Mouse (Mus musculus): ENCODE data around the gene Prrg2. TPM values are rescaled to one million over a fixed set of nuclear protein-coding genes. Genes with fewer than 3 reads are reported as not detected.
"Not testable (repeated sequence)": the region's sequence is repeated elsewhere in the genome, so short reads cannot be mapped to it uniquely, and the experiment has no call there.

Gene Prrg2
- 19.2 and 21.4 TPM in 2 replicates for total RNA-seq (2021)
- long read RNA-seq, transcript Prrg2-208 (8 exons, 1,623 nt) = major isoform, 8 of 33 reads
- long read RNA-seq, transcript Prrg2-201 (7 exons, 1,295 nt) = minor isoform, 7 of 33 reads
- long read RNA-seq, partial matches to known transcripts = 2 of 33 reads
- long read RNA-seq, other reads (novel, unspliced or antisense) = 15 of 33 reads

DNA sequence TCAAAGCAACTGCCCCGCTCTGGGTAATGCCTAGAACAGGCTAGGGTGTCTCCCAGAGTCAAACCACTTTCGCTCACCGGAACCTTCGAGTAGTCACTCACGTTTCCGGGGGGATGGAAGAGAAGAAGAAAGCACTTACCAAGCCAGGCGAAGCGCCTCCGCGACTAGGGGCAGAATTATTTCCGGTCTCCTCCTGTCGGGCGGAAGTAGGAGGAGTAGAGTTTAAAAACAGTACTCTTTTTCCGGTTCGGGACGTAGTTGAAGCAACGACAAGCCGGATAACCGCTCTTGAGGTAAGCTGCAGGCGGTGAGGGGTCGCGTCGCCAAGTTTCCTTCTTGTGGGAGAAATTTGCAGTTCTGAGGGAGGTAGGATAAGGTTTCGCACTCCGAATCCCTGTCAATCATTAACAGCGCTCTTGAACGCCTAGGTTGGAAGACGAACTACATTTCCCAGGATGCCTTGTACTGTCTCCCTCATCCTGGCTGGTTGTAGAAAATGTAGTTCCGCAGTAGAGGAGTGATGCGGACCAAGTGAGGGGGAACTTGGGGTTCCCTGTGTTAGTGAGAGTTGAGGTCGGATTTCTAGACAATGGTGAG is at the start of gene Prrg2, which contains the start of gene Nosip:
Gene Prrg2 (minus strand): TSS at position 439 of the 597 bp plus-strand sequence.
Gene Nosip (plus strand): TSS at position 191 of the 597 bp plus-strand sequence.
- peak; percentile 88 for DNase-seq

DNA sequence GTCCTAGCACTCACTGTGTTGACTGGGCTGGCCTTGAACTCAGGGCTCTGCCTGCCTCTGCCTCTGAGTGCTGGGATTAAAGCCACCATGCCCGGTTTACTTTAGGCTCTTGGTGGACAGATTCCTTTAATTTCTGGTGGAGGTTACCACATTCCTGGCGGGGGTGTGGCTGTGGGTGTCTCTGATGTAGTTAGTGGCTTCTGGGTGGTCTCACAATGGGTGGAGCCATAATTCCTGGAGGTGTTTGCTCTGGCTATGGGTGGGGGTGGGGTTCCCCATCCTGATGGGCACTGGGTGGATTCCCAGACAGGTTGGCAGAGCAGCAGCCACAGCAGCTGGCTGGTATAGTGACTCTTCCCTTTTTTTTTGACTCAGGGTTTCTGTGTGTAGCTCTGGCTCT is 49.5 kb upstream of the Prrg2 start:
- no peak for DNase-seq

DNA sequence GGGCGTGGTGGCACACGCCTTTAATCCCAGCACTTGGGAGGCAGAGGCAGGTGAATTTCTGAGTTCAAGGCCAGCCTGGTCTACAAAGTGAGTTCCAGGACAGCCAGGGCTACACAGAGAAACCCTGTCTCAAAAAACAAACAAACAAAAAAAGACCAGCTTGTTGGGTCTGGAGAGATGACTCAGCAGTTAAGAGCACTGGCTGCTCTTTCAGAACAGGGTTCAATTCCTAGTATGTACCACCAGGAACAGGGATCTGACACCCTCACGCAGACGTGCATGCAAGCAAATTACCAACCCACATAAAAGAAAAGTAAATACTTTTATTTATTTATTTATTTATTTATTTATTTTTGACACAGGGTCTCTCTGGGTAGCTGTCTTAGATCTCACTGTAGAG is 47.6 kb upstream of the Prrg2 start:
- not testable (repeated sequence) for DNase-seq

DNA sequence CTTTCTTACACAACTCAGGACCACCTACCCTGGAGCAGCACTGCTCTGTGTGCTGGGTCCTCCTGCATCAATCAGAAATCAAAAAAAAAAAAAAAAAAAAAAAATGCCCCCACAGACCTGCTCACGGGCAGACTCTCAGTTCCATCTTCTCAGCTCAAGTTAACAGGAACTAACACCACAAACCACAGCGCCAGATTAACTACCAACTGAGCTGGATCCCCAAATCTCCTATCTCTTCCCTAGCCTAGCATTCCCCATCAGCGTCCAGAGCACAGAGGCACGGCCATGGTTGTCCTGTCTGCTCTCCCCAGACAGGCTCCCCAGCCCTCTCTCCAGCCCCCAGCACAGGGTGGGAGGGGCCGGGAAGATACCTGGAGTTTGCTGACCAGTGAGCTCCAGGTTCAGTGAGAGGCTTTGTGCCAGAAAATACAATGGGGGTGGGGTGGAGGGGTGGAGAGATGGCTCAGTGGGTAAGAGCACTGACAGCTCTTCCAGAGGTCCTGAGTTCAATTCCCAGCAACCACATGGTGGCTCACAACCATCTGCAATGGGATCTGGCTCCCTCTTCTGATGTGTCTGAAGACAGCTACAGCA is 44.7 kb upstream of the Prrg2 start:
- no peak for DNase-seq

DNA sequence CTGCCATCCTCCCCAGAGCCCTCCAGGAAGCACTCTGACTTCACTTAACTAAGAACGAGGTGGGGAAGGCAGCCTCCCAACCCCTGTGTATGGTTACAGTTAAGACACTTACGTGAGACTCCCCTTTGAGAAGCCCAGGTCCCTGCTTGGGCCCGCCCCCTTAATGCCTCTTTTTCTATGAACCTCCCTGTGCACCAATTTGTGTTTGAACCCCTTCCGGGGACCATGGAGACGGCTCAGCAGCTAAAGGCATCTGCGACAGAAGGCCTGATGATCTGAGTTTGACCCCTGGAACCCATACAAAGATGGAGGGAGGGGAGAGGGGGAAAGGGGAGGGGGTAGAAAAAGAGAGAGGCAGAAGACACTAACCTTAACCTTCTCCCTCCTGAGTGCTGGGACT is 44.0 kb upstream of the Prrg2 start:
- no peak for DNase-seq

DNA sequence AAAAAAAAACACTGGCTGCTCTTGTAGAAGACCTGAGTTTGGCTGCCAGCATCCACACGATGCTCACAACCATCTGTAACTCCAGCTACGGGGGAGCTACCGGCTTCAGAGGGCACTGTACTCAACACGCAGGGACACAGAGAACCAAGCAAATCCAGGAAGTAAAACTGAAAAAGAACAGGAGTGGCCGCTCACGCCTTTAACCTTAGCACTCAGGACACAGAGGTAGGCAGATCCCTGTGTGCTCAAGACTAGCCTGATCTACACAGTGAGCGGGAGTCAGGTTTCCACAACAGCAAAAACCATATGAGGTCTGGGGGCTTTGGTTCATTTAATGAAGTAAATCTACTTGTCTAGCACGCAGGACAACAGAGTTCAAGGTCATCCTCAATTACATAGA is 43.0 kb upstream of the Prrg2 start:
- DNase-seq = no peak

DNA sequence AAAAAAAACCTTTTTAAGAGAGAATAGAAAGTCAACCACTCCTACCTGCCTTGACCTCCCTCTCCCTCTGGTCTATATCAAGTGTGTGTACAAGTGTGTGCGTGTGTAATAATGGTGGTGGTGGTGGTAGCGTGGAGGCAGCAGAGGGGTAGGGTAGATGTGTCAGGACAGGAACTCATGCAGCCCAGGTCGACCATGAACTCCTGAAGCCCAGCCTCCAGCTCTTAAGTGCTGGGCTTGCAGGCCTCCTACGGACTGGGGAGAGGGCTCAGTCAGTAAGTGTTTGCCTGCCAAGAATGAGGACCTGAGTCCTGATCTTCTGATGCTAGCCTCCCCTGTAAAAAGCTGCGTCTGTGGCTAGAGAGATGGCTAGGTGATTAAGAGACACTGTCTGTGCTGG is 42.5 kb upstream of the Prrg2 start:
- DNase-seq = no peak

DNA sequence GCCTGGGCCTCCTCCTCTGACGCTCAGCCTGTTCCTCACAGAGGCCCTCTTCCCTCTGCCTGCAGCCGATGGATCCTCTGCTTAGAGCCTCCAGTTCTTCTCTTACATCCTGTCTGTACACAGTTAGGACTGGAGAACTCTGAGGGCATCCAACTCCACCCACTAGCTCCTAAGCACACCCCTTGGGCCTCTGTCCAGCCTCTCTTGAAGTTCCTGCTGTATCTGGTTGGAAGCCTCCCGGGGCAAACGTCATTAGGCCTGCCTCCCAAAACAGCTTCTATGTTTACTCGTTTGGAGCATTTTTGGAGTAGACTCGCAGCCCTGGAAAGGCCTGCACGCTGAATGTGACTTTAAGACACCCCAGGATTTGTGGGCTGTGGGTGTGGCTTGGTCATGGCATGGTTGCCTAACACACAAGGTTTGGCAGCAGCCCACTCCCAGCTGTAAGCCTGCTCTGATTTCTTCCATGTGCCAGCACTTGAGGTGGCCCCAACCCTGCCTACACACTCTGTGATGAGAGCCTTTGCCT is 41.2 kb upstream of the Prrg2 start, which contains the start of gene Fcgrt:
Gene Fcgrt (minus strand): TSS at position 200 of the 529 bp plus-strand sequence.
- peak; percentile 85 for DNase-seq

DNA sequence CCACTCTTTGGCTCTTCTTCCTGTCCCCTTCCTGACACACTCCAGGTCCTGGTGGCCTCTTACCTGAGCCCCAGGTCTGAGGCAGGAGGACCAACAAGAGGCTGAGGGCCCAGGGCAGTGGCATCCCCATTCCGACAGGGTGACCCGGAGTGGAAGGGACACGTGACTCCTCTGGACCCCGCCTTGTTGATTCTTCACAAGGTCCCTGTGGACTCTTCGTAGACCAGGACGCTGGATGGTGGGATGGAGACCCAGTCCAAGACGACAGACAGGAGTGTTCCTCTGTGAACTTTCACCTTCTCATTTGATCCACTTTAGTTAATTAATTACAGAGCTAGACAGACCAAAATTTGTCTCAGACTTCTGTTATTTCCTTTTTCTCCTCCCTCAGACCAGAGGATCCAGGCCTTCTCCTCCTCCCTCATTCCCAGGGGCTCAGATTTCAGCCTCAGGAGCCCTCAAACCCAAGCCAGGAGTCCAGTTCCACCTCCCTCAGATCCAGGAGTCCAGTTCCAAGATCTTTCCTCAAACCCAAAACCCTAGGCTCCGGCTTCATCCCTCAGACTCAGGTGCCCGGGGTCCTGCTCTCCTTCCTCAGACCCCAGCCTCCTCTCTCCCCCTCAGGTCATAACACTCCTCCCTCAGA is 40.6 kb upstream of the Prrg2 start:
- DNase-seq = no peak

DNA sequence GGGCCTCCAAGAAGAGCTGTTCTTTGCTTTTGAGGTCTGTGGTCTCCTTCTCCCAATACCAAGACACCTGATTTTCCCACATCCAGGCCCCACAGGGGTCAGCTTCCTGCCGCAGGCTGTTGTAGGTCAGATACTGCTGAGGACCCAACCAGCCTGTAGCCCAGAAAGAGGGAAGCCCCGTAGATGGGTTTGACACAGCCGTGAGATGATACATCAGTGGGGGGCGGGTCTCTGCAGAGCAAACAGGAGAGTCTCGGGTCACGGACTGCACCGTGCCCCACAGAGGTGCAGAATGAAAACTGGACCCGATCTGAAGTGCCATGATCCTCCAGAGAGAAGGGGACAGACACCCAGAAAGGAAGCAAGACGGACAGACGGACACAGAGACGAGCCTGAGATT is 40.0 kb upstream of the Prrg2 start:
- no peak for DNase-seq

DNA sequence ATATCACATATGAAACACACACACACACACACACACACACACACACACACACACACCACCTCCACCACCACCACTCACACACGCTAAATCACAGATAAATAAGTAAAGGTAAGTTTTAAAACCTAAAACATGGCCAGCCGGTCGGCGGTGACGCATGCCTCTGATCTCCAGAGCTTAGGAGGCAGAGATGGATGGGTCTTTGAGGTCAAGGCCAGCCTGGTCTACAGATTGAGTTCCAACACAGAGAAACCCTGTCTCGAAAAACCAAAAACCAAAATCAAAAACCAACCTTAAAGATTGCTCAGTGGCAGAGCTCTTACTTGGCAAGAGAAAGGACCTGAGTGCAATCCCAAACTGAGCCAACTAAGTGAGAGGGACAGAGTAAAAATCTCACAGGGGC is 37.6 kb upstream of the Prrg2 start:
- peak; percentile 49 for DNase-seq

DNA sequence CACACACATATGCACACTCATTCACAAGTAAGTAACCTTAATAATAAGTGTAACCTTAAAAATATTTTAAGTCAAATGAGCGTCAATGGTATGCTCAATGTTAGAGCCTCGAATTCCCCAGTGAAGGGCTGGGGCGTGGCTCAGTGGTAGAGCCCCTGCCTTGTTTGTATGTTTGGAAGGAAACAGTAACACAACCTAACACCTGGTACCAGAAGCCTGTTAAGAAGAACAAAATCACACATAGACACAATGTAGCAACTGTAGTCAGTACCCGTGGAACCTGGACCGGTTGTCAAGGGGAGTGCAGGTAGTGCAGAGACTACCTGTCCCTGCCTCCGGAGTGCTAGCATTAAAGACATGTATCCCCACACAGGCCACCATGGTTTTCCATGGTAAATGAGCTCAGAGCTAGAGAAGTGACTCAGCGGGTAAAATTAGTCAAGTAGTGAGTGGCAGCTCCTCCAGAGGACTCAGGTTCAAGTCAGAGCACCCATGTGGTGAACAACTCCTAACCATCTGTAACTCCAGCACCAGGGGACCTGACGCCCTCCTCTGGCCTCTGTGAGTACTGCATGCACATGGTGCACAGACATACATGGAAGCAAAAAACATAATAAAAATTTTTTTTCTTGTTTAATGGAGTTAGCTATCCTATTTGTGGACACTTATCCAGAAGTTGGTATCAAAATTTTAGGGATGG is 36.2 kb upstream of the Prrg2 start:
- no peak for DNase-seq

DNA sequence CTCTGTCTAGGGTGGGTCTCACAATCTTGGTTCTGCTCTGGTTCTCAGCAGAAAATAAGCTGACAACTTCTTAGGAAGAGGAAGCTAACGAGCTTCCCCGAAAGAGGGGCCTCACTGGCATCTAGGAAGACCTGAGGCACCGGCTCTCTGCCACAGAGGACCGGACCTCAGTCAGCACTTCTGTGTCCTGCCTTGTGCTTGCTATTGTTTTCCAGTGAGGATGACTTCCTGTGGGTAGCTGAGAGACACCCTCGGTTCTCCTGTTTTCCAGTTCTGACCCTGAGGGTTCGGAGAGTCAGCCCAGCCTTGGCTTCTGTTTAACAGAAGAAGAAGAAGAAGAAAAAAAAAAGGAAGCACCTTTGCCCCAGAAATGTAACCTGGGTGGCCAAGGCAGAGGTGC is 35.0 kb upstream of the Prrg2 start:
- no peak for DNase-seq

DNA sequence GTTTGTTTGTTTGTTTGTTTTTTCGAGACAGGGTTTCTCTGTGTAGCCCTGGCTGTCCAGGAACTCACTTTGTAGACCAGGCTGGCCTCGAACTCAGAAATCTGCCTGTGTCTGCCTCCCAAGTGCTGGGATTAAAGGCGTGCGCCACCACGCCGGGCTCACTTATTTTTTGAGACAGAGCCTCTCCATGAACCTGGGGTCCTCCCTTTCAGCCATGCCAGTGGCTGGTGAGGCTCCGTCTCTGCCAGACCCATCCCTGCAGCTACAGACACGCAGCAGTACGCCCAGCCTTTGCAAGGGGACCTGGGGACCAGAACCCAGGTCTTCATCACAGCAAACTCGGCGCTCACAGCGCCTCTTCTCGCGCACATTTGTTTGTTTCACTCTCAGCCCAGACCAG is 33.5 kb upstream of the Prrg2 start:
- DNase-seq = not testable (repeated sequence)

DNA sequence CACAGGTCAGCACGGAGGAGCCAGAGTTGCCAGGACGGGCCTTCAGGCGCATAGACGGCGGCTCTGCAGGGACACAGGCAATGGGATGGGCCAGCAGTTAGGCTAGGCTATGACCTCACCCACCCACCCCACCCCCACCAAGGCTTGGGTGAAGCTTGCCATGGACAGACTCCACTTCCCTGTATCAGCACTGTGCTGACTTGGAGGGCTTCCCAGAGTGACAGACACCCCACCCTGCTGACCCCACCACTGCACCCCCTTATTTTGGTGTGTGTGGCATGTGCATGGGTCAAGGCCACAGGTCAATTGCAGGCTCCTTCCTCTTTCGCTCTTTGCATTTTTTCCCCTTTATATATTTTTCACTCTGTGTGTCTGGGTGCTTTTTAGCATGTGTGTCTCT is 32.9 kb upstream of the Prrg2 start:
- no peak for DNase-seq

DNA sequence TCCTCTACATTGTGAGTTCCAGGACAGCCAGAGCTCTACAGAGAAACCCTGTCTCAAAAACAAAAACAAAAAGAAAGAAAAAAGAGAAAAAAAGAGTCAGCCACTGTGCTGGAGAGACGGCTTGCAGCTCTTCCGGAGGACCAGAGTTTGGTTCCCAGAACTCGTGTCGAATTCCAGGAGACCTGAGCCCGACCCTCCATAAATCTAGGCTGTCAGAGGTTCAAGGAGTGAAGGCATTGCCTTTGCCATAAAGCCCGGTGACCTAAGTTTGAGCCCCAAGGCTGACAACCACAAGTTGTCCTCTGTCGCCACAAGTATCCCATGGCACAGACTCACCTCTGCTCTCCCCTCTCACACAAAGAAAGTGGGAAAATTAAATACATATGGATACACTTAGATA is 31.6 kb upstream of the Prrg2 start:
- no peak for DNase-seq

DNA sequence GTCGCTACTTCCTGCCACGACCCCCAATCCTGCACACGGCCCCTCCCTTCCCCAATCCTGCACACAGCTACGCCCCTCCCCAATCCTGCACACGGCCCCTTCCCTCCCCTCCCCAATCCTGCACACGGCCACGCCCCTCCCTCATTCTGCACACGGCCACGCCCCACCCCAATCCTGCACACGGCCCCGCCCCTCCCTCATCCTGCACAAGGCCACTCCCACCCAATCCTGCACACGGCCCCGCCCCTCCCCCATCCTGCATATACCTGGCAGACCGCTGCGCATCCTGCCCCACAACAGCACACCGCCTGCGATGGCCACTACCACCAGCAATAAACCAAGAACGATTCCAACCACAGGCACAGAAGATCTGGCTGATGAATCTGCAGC is 31.0 kb upstream of the Prrg2 start:
- DNase-seq = no peak

DNA sequence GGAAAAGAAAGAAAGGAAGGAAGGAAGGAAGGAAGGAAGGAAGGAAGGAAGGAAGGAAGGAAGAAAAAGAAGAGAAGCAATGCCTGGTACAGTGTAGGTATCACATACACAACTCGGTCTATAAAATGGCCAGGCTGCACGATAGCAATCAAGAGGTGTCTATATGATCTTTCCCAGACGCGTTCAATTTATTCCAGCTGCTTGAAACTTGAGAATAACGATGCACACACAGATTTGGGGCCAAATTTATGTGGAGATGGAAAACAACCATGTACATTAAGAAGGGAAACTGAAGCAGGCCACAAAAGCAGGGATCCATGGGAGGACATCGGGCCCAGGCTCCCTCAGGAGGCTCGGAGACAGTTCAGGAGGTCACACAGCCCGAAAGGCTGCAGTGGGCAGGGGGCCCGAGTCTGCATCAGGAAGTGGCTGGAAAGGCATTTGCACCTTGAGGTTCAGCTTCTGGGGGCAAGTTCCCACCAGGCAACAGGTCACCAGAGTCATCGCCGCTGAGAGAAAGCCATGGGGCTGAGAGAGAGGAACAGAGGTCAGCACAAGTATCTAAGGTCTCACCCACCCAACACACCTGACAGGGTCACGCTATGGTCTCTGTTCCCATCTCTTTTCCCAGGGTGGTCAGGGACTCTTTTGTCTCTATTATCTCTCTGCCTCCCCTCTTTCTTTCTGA is 30.5 kb upstream of the Prrg2 start:
- no peak for DNase-seq

DNA sequence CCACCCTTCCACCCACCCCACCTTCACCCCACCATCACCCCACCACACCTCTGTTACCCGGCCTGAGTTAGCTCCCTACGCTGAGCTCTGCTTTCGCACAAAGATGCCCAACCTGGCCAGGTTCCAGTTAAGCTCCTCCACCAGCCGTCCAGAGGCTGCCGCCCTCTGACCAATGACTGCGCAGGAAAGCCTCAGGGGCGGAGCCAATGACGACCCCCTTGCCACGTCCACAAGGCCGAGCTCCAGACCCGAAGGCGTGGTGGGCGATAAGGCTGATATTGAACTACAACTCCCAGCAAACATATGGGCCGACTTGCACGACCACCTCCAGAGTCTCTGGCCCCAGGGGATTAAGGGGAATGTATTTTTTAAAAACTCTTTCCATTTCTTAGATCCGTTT is 29.6 kb upstream of the Prrg2 start, which contains the start of gene Rcn3:
Gene Rcn3 (minus strand): TSS at position 174 of the 400 bp plus-strand sequence.
- DNase-seq = peak; percentile 76

DNA sequence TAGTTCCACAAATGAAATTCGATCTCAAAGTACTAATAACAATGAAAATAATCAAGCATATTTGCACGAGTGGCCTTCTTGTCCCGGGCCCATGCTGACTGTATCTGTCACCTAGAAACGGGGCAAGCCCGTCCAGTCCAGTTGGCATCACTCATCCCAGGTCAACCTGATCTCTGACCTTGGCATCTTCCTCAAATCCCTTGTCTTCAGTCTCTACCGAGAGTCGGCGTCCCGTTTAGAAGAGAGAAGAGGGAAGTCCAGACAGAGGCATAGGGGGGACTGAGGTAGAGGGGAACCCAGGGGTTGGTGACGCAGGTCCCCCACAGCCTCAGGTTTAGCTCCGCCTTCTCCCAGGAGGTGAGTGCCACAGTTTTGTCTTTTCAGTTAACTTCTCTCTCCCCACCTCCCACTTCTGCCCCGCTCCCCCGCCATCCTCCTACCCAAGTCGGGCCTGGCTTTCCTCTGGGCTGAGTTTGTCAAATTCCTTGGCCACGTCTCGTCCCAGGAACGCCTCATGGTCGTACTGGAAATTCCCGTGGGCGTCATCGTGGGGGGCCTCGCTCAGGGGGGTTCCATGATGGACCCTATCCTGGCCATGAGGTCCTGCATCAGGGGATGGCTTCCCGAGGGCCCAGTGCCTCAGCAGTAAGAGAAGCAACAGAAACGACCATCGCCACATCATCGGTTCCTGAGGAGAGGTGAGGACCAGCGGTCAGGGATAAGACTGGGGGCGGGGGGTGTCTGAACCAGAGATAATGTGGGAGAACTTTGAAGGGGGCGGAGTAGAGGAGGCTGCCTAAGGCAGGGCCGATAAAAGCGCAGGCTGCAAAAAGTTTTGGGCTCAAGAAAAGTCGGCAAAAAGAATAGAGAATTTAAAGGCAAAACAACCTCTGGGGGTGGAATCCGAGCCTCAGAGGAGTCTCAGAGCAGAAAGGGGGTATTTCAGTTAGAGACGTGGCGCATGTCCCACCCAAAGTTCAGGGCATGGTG is 28.8 kb upstream of the Prrg2 start:
- no peak for DNase-seq
